In the genomic region with DNA sequence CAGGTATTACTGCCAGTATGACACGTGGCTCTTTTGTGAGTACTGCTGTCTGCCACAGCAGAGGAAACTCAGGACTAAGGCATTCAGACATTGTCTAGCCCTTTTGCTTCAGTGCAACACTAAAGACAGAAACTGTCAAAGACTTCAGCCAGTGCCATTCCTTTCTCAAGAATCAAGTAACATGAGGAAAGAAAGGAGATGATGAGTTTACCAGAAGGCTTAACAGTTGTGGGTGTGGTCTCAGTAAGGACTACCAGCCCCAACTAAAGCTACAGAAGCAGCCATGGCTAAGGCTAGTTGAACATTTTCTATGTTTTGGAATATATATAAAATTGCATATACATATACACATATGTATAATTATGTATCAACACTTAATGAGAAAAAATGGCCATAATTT, we compare ENCODE assay signal across 23 mouse cellular contexts.
A peak's percentile ranks its signal among the peaks of the same experiment; 100 is the strongest.
DNase-seq lines count a peak whose midpoint lies in the region; ATAC-seq lines count a peak whose summit lies in the region.
"Had no signal": no experiment of that assay in that cellular context is flagged by ENCODE, and none has a peak within 500 bp of the region (broad histone marks: within the 10 kb centered on the region; RNA-seq: fewer than 3 reads in every experiment).

No protein-coding gene starts in this region.

- no peaks in the 10 kb centered on the region for H3K27me3 ChIP-seq in kidney, embryonic 16.5 days (ENCODE audit: insufficient read depth, low read length)
- no peaks in the 10 kb centered on the region for H3K27me3 ChIP-seq in hindbrain, embryonic 11.5 days (ENCODE audit: control insufficient read depth, insufficient read depth, low read length)
- H3K27me3 ChIP-seq: forebrain, embryonic 13.5 days; hindbrain, embryonic 13.5 days had no signal

- H3K27ac ChIP-seq in kidney, embryonic 16.5 days (ENCODE audit: low read length), result 0 out of 2 replicates have a peak overlapping the region, but pooled peaks have one; percentile 50
- no peak overlapping the region for H3K27ac ChIP-seq in hindbrain, embryonic 11.5 days (ENCODE audit: low read depth, low read length)
- H3K27ac ChIP-seq: forebrain, embryonic 10.5 days; forebrain, embryonic 13.5 days; gastrocnemius, adult 2 months; hindbrain, embryonic 13.5 days had no signal

- H3K9me3 ChIP-seq in kidney, embryonic 16.5 days (ENCODE audit: low read length), result no peaks in the 10 kb centered on the region
- no peaks in the 10 kb centered on the region for H3K9me3 ChIP-seq in hindbrain, embryonic 11.5 days (ENCODE audit: control insufficient read depth, low read length)
- H3K9me3 ChIP-seq: forebrain, embryonic 10.5 days; forebrain, embryonic 13.5 days; hindbrain, embryonic 13.5 days had no signal

- no peak overlapping the region for H3K4me2 ChIP-seq in kidney, embryonic 16.5 days (replicated peaks; ENCODE audit: low read depth, low read length)
- no peak overlapping the region for H3K4me2 ChIP-seq in hindbrain, embryonic 11.5 days (replicated peaks; ENCODE audit: low read depth, low read length)
- H3K4me2 ChIP-seq: forebrain, embryonic 13.5 days; heart, embryonic 11.5 days; hindbrain, embryonic 13.5 days had no signal

- H3K9ac ChIP-seq in kidney, embryonic 16.5 days (replicated peaks; ENCODE audit: low read length), result no peak overlapping the region
- H3K9ac ChIP-seq in hindbrain, embryonic 11.5 days (ENCODE audit: low read depth, low read length), result no peak overlapping the region
- H3K9ac ChIP-seq: forebrain, embryonic 13.5 days; hindbrain, embryonic 13.5 days had no signal

- WGBS in kidney, embryonic 16.5 days, result 45% methylated on average over 1 of the region's 1 CpGs
- WGBS in hindbrain, embryonic 11.5 days, result 71% methylated on average over 1 of the region's 1 CpGs

- no peak overlapping the region for H3K4me3 ChIP-seq in kidney, embryonic 16.5 days (ENCODE audit: low read length)
- H3K4me3 ChIP-seq in hindbrain, embryonic 11.5 days (ENCODE audit: low read depth, low read length), result no peak overlapping the region
- H3K4me3 ChIP-seq: forebrain, embryonic 10.5 days; forebrain, embryonic 13.5 days; gastrocnemius, adult 2 months; hindbrain, embryonic 13.5 days had no signal

- H3K4me1 ChIP-seq in kidney, embryonic 16.5 days (ENCODE audit: insufficient read depth, low read length), result peaks cover 7% of the 10 kb centered on the region
- H3K4me1 ChIP-seq in hindbrain, embryonic 11.5 days (replicated peaks; ENCODE audit: control insufficient read depth, insufficient read depth, low read length), result no peaks in the 10 kb centered on the region
- H3K4me1 ChIP-seq: forebrain, embryonic 13.5 days; hindbrain, embryonic 13.5 days had no signal

- DNase-seq in kidney, adult 11 months, result no peak
- DNase-seq in embryo, embryonic 10 days (ENCODE audit: low spot score), result peak; percentile 38
- DNase-seq in embryo, embryonic 10.5 days (ENCODE audit: low spot score), result peak; percentile 42
- peak; percentile 24 for DNase-seq in forelimb bud, embryonic 11.5 days (ENCODE audit: low read depth, low spot score)
- DNase-seq in layer of hippocampus, postnatal 25 days (ENCODE audit: extremely low spot score in 1 of 2, low spot score in 1 of 2), result no peak
- no peak for DNase-seq in hindbrain, embryonic 11.5 days (ENCODE audit: low spot score)
- DNase-seq: adrenal gland, adult 2 months; adrenal gland, postnatal 25 days; cerebellum, adult 11-12 months; cerebellum, adult 8-10 months; cerebellum, postnatal 10 days; cerebellum, postnatal 36 days; gastrocnemius, adult 2 months; gastrocnemius, postnatal 14 days; heart, adult 11 months had no signal

- no peaks in the 10 kb centered on the region for H3K36me3 ChIP-seq in kidney, embryonic 16.5 days (ENCODE audit: insufficient read depth, low read length)
- H3K36me3 ChIP-seq in hindbrain, embryonic 11.5 days (ENCODE audit: control insufficient read depth, insufficient read depth, low read length), result no peaks in the 10 kb centered on the region
- H3K36me3 ChIP-seq: forebrain, embryonic 10.5 days; hindbrain, embryonic 13.5 days had no signal

- peak; percentile 54; the same call in 1 of the 2 replicates for ATAC-seq in kidney, embryonic 16.5 days (ENCODE audit: low FRiP score, low TSS enrichment)
- no peak for ATAC-seq in hindbrain, embryonic 11.5 days (ENCODE audit: low FRiP score)
- ATAC-seq: CD4-positive, CD25-positive, alpha-beta regulatory T cell, adult 4 months; forebrain, embryonic 13.5 days; forebrain, embryonic 16.5 days; hindbrain, embryonic 16.5 days had no signal

Comparison
In these comparisons a context has a peak if more than half of its experiments do, and no peak if none do; other contexts are left out.
1. DNase-seq: peak in embryo, embryonic 10 days (single experiment), embryo, embryonic 10.5 days (single experiment) and forelimb bud, embryonic 11.5 days (single experiment); none in kidney, adult 11 months (single experiment), layer of hippocampus, postnatal 25 days (0 of 2) and hindbrain, embryonic 11.5 days (single experiment).